Mouse (Mus musculus): Measurements from ENCODE around the gene Crtc1. TPM values are rescaled to one million over a fixed set of nuclear protein-coding genes. Genes with fewer than 3 reads are reported as not detected.

Gene Crtc1
- polyA plus RNA-seq, 1 experiment from 2014 or later, result 13.6 TPM

DNA sequence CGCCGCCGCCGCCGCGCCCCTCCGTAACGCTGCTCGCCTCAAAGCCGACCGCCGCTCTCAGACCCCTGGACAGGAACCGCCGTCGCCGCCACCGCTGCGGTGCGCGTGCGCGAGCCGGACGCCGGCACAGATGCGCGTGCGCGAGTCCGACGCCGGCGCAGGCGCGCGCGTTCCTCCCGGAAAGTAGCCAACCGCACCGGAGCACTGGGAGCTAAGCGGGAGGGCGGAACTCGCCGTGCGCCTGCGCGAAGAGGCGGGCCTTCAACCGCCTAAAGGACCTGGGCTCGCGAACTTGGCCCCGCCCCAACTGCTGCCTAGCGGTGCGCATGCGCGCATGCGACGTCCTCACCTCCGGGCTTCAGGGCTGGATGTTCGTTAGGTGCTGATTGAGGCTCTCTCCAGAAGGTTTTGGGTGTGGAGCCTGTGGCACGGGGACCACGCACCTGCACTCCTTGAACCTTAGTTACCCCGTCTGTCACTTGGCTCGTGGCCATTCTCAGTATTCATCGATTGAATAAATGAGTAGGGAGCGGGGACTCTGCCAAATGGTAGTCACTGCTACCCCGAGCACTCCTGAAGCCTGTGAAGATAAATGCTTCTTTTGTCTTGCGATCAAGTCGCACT lies 86.1 kb downstream of the Crtc1 start, which contains the start of gene Upf1:
Upf1 (minus strand) TSS at position 85 of the 624 bp plus-strand sequence.
- no peak for TF ChIP-seq CTCF (IDR thresholded peaks at IDR 0.05; ENCODE audit: low read depth)

DNA sequence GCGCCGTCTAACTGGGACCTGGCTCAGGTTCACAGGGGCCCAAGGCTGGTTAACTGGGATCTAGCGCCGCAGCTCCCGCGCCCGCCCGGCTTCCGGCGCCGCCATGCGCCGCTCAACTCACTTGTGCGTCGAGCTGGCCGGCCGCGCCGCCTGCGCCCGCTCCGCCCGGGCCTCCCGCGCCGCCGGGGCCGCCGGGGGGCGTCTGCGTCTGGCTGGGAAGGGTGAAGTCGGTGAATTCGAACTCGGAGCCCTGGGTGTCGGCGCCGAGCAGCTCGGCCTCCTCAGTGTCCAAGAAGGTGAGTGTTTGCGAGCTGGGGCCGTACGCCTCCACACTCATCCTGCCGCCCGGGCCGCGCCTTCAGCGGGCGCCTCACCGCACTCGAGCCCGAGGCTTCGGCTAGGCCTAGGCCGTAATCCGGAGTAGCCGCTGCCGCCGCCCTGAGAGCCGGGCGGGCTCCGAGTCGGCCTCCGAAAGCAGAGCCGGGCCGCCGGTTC lies 86.7 kb downstream of the Crtc1 start:
- H3K36me3 ChIP-seq (ENCODE audit: insufficient read depth, low read length), result peaks cover 6% of the 10 kb centered on the region; the same call in 1 of the 2 replicates
- H3K4me1 ChIP-seq (replicated peaks; ENCODE audit: insufficient read depth, low read length), result peaks cover 21% of the 10 kb centered on the region
- no peak for TF ChIP-seq CTCF (IDR thresholded peaks at IDR 0.05; ENCODE audit: low read depth)
- no peaks in the 10 kb centered on the region for H3K9me3 ChIP-seq (replicated peaks; ENCODE audit: low read length)
- WGBS, result under 1% methylated on average over 64 of the region's 64 CpGs
- no peaks in the 10 kb centered on the region for H3K27me3 ChIP-seq (ENCODE audit: insufficient read depth, low read length)
- H3K27ac ChIP-seq, result peak overlapping the region; percentile 90
- H3K4me3 ChIP-seq (replicated peaks; ENCODE audit: low read depth, low read length), result peak overlapping the region; percentile 92
- H3K9ac ChIP-seq (ENCODE audit: low read depth, low read length), result peak overlapping the region; percentile 97
- DNase-seq (ENCODE audit: low spot score) (peak; percentile 29), ATAC-seq (replicated peaks; ENCODE audit: low FRiP score, low read depth) (peak; percentile 48)
- peak overlapping the region; percentile 80 for H3K4me2 ChIP-seq (ENCODE audit: low read length)

More for the DNA sequence above, 86.1 kb downstream of the Crtc1 start, which contains the start of gene Upf1:
- WGBS, result under 1% methylated on average over 69 of the region's 69 CpGs
- peak within 1 kb of the TSS; percentile 92 for H3K4me3 ChIP-seq (replicated peaks; ENCODE audit: low read depth, low read length)
- no peaks in the 10 kb centered on the region for H3K9me3 ChIP-seq (replicated peaks; ENCODE audit: low read length)
- H3K27ac ChIP-seq, result peak within 1 kb of the TSS; percentile 90
- H3K4me2 ChIP-seq (ENCODE audit: low read length), result peak within 1 kb of the TSS; percentile 80
- DNase-seq (ENCODE audit: low spot score) (peak; percentile 98), ATAC-seq (replicated peaks; ENCODE audit: low FRiP score, low read depth) (peak; percentile 90)
- no peaks in the 10 kb centered on the region for H3K27me3 ChIP-seq (ENCODE audit: insufficient read depth, low read length)
- H3K36me3 ChIP-seq (ENCODE audit: insufficient read depth, low read length), result peaks cover 6% of the 10 kb centered on the region; the same call in 1 of the 2 replicates
- H3K4me1 ChIP-seq (replicated peaks; ENCODE audit: insufficient read depth, low read length), result peaks cover 18% of the 10 kb centered on the region
- peak within 1 kb of the TSS; percentile 97 for H3K9ac ChIP-seq (ENCODE audit: low read depth, low read length)

DNA sequence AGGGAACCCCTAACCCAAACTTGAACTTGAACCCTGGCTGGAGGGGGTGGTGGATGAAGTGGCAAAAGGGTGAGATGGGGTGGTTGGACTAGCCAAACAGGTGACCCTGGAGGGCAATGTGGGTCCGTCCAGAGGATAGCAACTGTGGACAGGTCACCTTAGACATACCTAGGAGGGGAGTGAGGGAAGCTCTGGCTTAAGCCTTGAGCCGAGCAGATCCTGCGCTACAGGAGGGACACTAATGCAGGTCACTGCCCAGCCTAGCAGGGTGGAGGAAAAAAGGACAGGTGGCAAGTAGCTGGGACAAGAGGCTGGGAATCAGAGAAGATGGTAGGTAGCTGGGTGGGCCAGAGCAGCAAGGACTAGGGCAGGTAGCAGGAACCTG lies 87.4 kb downstream of the Crtc1 start:
- no peak for ATAC-seq (replicated peaks; ENCODE audit: low FRiP score, low read depth)
- H3K27me3 ChIP-seq (ENCODE audit: insufficient read depth, low read length), result no peaks in the 10 kb centered on the region
- peak overlapping the region; percentile 97 for H3K9ac ChIP-seq (ENCODE audit: low read depth, low read length)
- H3K4me3 ChIP-seq (replicated peaks; ENCODE audit: low read depth, low read length), result peak overlapping the region; percentile 92
- H3K36me3 ChIP-seq (ENCODE audit: insufficient read depth, low read length), result peaks cover 6% of the 10 kb centered on the region; the same call in 1 of the 2 replicates
- no peak for TF ChIP-seq CTCF (IDR thresholded peaks at IDR 0.05; ENCODE audit: low read depth)
- WGBS, result 11% methylated on average over 3 of the region's 3 CpGs
- no peak for DNase-seq (ENCODE audit: low spot score)
- no peak overlapping the region for H3K27ac ChIP-seq
- no peaks in the 10 kb centered on the region for H3K9me3 ChIP-seq (replicated peaks; ENCODE audit: low read length)
- H3K4me1 ChIP-seq (replicated peaks; ENCODE audit: insufficient read depth, low read length), result peaks cover 21% of the 10 kb centered on the region
- H3K4me2 ChIP-seq (ENCODE audit: low read length), result peak overlapping the region; percentile 80

DNA sequence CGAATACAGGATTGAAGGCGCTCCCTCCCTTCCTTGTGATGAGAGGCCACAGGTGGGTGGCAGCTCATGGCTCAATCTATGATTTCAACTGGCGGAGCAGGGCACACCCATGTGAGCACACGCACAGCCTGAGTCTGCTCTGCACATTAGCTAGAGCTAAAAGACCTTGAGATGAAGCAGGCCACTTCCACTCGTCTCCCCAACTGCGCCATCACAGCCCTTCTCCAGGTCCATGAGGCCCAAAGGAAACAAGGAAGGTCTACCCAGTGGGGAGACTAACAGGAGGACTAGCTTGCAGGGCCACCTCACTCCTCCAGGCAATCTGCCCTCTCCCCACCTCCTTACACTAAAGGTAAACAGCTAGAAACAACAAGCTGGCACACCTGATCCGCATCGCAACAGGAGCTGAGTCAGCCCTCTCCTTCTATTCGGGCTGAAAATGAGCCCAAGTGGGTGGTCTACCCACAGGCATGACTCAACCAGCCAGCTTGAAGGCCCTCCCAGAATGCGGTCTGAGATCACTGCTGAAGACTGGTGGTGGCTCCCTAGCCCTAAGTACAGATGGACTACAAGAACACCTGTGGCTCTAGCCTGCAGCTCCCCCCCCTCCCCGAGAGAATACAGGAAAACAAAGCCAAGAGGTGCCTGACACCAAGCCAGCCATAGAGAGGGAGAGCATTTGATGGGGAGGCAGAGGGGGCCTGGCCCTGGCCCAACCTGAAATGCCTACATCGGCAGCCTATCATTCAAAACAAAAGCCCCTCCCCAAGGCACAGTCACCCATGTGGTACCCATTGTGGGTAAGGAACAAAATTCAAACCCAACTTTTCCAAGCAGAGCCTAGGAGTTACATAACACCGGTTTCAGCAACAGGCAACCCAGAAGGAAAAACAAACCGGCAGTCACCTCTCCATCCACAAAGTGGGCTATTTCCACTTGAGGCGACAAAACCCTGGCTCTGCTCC lies 88.1 kb downstream of the Crtc1 start:
- no peak for TF ChIP-seq CTCF (IDR thresholded peaks at IDR 0.05; ENCODE audit: low read depth)
- ATAC-seq (replicated peaks; ENCODE audit: low FRiP score, low read depth) (no peak), DNase-seq (ENCODE audit: low spot score) (no peak)
- peaks cover 21% of the 10 kb centered on the region for H3K4me1 ChIP-seq (replicated peaks; ENCODE audit: insufficient read depth, low read length)
- no peaks in the 10 kb centered on the region for H3K9me3 ChIP-seq (replicated peaks; ENCODE audit: low read length)
- peak overlapping the region; percentile 92 for H3K4me3 ChIP-seq (replicated peaks; ENCODE audit: low read depth, low read length)
- H3K27ac ChIP-seq, result no peak overlapping the region
- peak overlapping the region; percentile 80 for H3K4me2 ChIP-seq (ENCODE audit: low read length)
- H3K9ac ChIP-seq (ENCODE audit: low read depth, low read length), result peak overlapping the region; percentile 97
- peaks cover 6% of the 10 kb centered on the region; the same call in 1 of the 2 replicates for H3K36me3 ChIP-seq (ENCODE audit: insufficient read depth, low read length)
- 44% methylated on average over 15 of the region's 15 CpGs for WGBS
- no peaks in the 10 kb centered on the region for H3K27me3 ChIP-seq (ENCODE audit: insufficient read depth, low read length)

DNA sequence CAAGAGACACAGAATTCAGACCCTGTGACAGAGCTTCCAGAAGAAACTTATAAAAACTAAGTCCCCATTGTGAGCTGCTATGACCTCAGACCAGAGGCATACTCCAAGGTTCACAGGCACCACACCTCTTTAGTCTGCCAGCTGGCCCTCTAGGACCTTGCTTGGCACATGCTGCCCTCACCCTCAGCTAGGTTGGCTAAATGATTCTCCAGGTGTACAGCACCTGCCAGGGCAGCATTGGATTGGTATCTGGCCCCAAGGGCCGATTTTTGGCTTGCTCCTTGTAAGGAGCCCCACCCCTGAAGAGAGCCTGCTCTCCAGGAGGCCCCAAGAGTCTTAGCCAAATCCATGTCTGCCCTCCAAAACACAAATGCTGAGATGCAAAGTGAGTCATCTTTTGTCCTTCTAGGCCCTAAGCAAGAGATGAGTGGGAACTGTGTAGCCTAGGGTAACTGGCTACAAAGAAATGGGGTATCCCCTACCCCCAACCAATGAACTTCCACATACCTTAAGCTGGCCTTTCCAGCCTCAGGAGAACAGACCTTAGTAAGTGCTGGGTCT lies 91.4 kb downstream of the Crtc1 start:
- Histone ChIP-seq H3K36me3 (ENCODE audit: insufficient read depth, low read length) (peaks cover 16% of the 10 kb centered on the region), H3K4me3 (replicated peaks; ENCODE audit: low read depth, low read length) (no peak overlapping the region), H3K9ac (ENCODE audit: low read depth, low read length) (no peak overlapping the region), H3K4me2 (ENCODE audit: low read length) (no peak overlapping the region), H3K27me3 (ENCODE audit: insufficient read depth, low read length) (no peaks in the 10 kb centered on the region), H3K27ac (no peak overlapping the region), H3K9me3 (replicated peaks; ENCODE audit: low read length) (no peaks in the 10 kb centered on the region), H3K4me1 (replicated peaks; ENCODE audit: insufficient read depth, low read length) (peaks cover 21% of the 10 kb centered on the region)
- no peak for ATAC-seq (replicated peaks; ENCODE audit: low FRiP score, low read depth)
- TF ChIP-seq CTCF (IDR thresholded peaks at IDR 0.05; ENCODE audit: low read depth), result no peak
- WGBS, result 54% methylated on average over 1 of the region's 1 CpGs
- no peak for DNase-seq (ENCODE audit: low spot score)

DNA sequence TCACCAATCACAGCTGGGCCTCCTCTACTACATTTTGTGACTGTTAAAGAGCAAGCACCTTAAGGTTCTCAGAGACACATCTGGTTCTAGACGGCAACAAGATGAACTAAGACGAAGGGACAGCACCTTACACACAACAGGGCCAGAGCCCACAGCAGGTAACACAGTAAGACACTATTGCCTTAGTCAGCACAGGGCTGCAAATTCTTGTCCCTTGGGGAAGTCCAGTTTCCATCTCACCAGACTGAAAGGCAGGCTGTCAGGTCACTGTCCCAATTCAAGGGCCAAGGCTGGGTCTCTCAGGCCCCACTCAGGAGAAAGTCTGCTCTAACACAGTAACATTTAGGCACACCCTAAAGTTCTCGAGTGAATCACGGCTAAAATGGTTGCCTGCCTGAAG lies 91.9 kb downstream of the Crtc1 start:
- Histone ChIP-seq H3K4me3 (replicated peaks; ENCODE audit: low read depth, low read length) (no peak overlapping the region), H3K9me3 (replicated peaks; ENCODE audit: low read length) (no peaks in the 10 kb centered on the region), H3K27me3 (ENCODE audit: insufficient read depth, low read length) (no peaks in the 10 kb centered on the region), H3K27ac (no peak overlapping the region), H3K9ac (ENCODE audit: low read depth, low read length) (no peak overlapping the region), H3K4me1 (replicated peaks; ENCODE audit: insufficient read depth, low read length) (peaks cover 21% of the 10 kb centered on the region), H3K36me3 (ENCODE audit: insufficient read depth, low read length) (peaks cover 19% of the 10 kb centered on the region), H3K4me2 (ENCODE audit: low read length) (no peak overlapping the region)
- WGBS, result 76% methylated on average over 4 of the region's 4 CpGs
- DNase-seq (ENCODE audit: low spot score) (no peak), ATAC-seq (replicated peaks; ENCODE audit: low FRiP score, low read depth) (no peak)
- TF ChIP-seq CTCF (IDR thresholded peaks at IDR 0.05; ENCODE audit: low read depth), result no peak

Measured in kidney, postnatal 0 days (tissue).